ENCODE assay signal across 8 mouse cellular contexts in the genomic region with DNA sequence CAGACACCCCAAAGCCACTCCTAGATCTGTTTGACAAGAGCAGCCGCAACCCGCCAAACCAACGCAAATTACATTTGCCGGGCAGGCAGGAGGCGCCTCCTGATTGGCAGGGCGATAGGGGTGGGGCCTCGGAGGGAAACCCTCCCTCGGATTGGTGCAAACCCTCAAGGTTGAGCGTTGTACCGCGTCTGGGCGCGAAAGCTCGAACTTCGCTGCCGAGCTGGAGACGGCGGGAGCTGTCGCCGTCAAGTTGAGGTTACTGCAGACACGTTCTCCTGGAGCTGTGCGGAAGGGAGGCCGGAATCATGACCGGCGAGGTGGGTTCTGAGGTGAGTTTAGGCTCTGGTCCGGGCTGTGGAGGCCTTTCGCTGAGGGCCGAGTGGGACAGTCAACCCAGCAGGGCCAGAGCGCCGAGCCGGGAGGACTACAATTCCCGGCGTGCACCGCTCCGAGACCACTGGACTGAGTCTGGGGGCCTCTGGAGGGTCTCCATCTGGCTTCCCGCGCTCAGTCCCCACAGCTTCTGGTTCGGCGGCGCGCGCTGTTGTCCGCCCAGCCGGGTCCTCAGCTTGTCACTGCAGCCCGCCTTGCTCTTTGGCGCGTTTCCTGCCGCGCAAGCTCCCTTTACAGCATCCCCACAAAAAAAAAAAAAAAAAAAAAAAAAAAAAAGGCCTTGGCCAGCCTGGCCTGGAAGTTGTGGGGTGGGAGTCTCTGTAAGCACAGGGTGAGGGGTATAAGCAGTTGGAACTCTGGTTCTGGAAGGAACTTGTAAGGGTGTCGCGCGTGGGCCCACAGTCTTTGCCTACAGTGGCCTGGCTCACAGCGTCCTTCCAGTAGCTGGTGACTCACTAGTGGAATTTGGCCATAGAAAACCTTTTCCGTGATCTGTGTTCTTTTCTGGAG. TPM values are rescaled to one million over a fixed set of nuclear protein-coding genes. Genes with fewer than 3 reads are reported as not detected.
DNase-seq lines count a peak whose midpoint lies in the region; ATAC-seq and TF ChIP-seq lines count a peak whose summit lies in the region.

Gene Clspn, plus strand, starts transcription at position 127 of the 903 bp plus-strand sequence.

- TF ChIP-seq CTCF in heart, postnatal 0 days (IDR thresholded peaks at IDR 0.05; ENCODE audit: low read depth), result 0 out of 2 replicates have a peak, but pooled peaks have one; percentile 5
- no peak for TF ChIP-seq CTCF in lung, adult 2 months (IDR thresholded peaks at IDR 0.05; ENCODE audit: insufficient read depth, low read length)

- peak within 1 kb of the TSS; percentile 67 for H3K4me2 ChIP-seq in forebrain, embryonic 12.5 days
- H3K4me2 ChIP-seq in heart, postnatal 0 days (ENCODE audit: low read depth, low read length), result peak within 1 kb of the TSS; percentile 61
- peak within 1 kb of the TSS; percentile 94 for H3K4me2 ChIP-seq in neural tube, embryonic 15.5 days

- peak; percentile 85 for DNase-seq in ES-E14 (ENCODE audit: low read depth, low spot score)
- peak; percentile 94 for DNase-seq in c-Kit-positive CD71-positive TER-119-positive erythroid progenitor cells, embryonic 14.5 days (ENCODE audit: low spot score)
- peak; percentile 88 for DNase-seq in heart, postnatal 0 days (ENCODE audit: low spot score)
- DNase-seq in kidney, postnatal 36 days, result peak; percentile 90 to 94
- peak; percentile 85 for DNase-seq in lung, adult 2 months
- DNase-seq in testis, postnatal 14 days (ENCODE audit: low spot score), result peak; percentile 93

- TF ChIP-seq POLR2A in lung, adult 2 months (IDR thresholded peaks at IDR 0.05; ENCODE audit: borderline replicate concordance, extremely low read depth, low read depth, low read length), result no peak

- H3K4me1 ChIP-seq in ES-E14 (ENCODE audit: control insufficient read depth in 2 of 2, insufficient read depth in 2 of 2, low read length in 2 of 2, poor library complexity in 1 of 2), result no peaks in the 10 kb centered on the region
- H3K4me1 ChIP-seq in forebrain, embryonic 12.5 days, result peaks cover 18% of the 10 kb centered on the region
- H3K4me1 ChIP-seq in heart, postnatal 0 days (ENCODE audit: control insufficient read depth, insufficient read depth), result peaks cover 6% of the 10 kb centered on the region; the same call in 1 of the 2 replicates
- no peaks in the 10 kb centered on the region; the same call in 1 of the 2 replicates for H3K4me1 ChIP-seq in lung, adult 2 months (ENCODE audit: control insufficient read depth, insufficient read depth, low read length)
- peaks cover 12% of the 10 kb centered on the region for H3K4me1 ChIP-seq in neural tube, embryonic 15.5 days

- WGBS in forebrain, embryonic 12.5 days, result under 1% methylated on average over 52 of the region's 54 CpGs
- under 1% methylated on average over 49 of the region's 54 CpGs for WGBS in heart, postnatal 0 days
- 1% methylated on average over 54 of the region's 54 CpGs for WGBS in lung, adult 2 months
- WGBS in neural tube, embryonic 15.5 days, result under 1% methylated on average over 54 of the region's 54 CpGs

- peak within 1 kb of the TSS; percentile 82 to 100 for H3K4me3 ChIP-seq in ES-E14 (ENCODE audit: insufficient read depth in 1 of 2, low read depth in 1 of 2, low read length in 2 of 2, poor library complexity in 1 of 2, severe bottlenecking in 1 of 2)
- H3K4me3 ChIP-seq in forebrain, embryonic 12.5 days (replicated peaks), result peak within 1 kb of the TSS; percentile 63
- H3K4me3 ChIP-seq in heart, postnatal 0 days (ENCODE audit: low read depth, low read length), result peak within 1 kb of the TSS; percentile 59
- peak within 1 kb of the TSS; percentile 65 for H3K4me3 ChIP-seq in lung, adult 2 months (replicated peaks; ENCODE audit: extremely low read depth, low read depth, low read length)
- peak within 1 kb of the TSS; percentile 77 for H3K4me3 ChIP-seq in neural tube, embryonic 15.5 days (replicated peaks)

- in situ Hi-C loops in ES-E14 (cut with MboI; ENCODE audit: low sequenced_read_pairs in 2 of 2, unreplicated experiment in 2 of 2), result no loop called here

- H3K9ac ChIP-seq in ES-E14 (ENCODE audit: insufficient read depth, low read depth, low read length, poor library complexity, severe bottlenecking), result peak within 1 kb of the TSS; percentile 84
- peak within 1 kb of the TSS; percentile 69 for H3K9ac ChIP-seq in forebrain, embryonic 12.5 days
- H3K9ac ChIP-seq in heart, postnatal 0 days (replicated peaks; ENCODE audit: low read depth, low read length), result peak within 1 kb of the TSS; percentile 48
- peak within 1 kb of the TSS; percentile 42; the same call in 1 of the 2 replicates for H3K9ac ChIP-seq in neural tube, embryonic 15.5 days (replicated peaks)

- no peak for TF ChIP-seq EP300 in heart, postnatal 0 days (IDR thresholded peaks at IDR 0.05; ENCODE audit: low read depth)

- no peaks in the 10 kb centered on the region for H3K27me3 ChIP-seq in forebrain, embryonic 12.5 days
- no peaks in the 10 kb centered on the region for H3K27me3 ChIP-seq in heart, postnatal 0 days (ENCODE audit: control insufficient read depth, insufficient read depth, low read length)
- no peaks in the 10 kb centered on the region for H3K27me3 ChIP-seq in neural tube, embryonic 15.5 days (replicated peaks)

- H3K9me3 ChIP-seq in ES-E14 (ENCODE audit: control insufficient read depth, insufficient read depth, low read depth, low read length), result no peaks in the 10 kb centered on the region
- H3K9me3 ChIP-seq in forebrain, embryonic 12.5 days, result no peaks in the 10 kb centered on the region
- no peaks in the 10 kb centered on the region for H3K9me3 ChIP-seq in heart, postnatal 0 days (replicated peaks; ENCODE audit: control insufficient read depth, low read length)
- no peaks in the 10 kb centered on the region for H3K9me3 ChIP-seq in neural tube, embryonic 15.5 days (replicated peaks)

- peaks cover 7% of the 10 kb centered on the region for H3K36me3 ChIP-seq in ES-E14 (ENCODE audit: control insufficient read depth, insufficient read depth, low read length, poor library complexity, severe bottlenecking)
- peaks cover 16% of the 10 kb centered on the region for H3K36me3 ChIP-seq in forebrain, embryonic 12.5 days (replicated peaks)
- peaks cover 11% of the 10 kb centered on the region for H3K36me3 ChIP-seq in heart, postnatal 0 days (replicated peaks; ENCODE audit: control insufficient read depth, insufficient read depth, low read length)
- no peaks in the 10 kb centered on the region for H3K36me3 ChIP-seq in neural tube, embryonic 15.5 days

- H3K27ac ChIP-seq in ES-E14 (ENCODE audit: insufficient read depth, low read depth, low read length, poor library complexity, severe bottlenecking), result no peak within 1 kb of the TSS
- H3K27ac ChIP-seq in forebrain, embryonic 12.5 days, result peak within 1 kb of the TSS; percentile 78
- H3K27ac ChIP-seq in heart, postnatal 0 days (ENCODE audit: low read depth), result no peak within 1 kb of the TSS
- peak within 1 kb of the TSS; percentile 41 for H3K27ac ChIP-seq in neural tube, embryonic 15.5 days (replicated peaks)

- ATAC-seq in forebrain, embryonic 12.5 days (ENCODE audit: low FRiP score), result peak; percentile 97
- ATAC-seq in heart, postnatal 0 days (ENCODE audit: insufficient read depth, low read depth), result peak; percentile 96
- ATAC-seq in neural tube, embryonic 15.5 days (ENCODE audit: low FRiP score), result peak; percentile 97

TF ChIP-seq in ES-E14, 5 proteins besides CTCF, POLR2A, EP300 and RAD21:
- TF ChIP-seq MAFK (IDR thresholded peaks at IDR 0.05; ENCODE audit: insufficient read depth, low read depth, low read length) (no peak), CHD2 (IDR thresholded peaks at IDR 0.05; ENCODE audit: low read depth, low read length) (no peak), ZNF384 (IDR thresholded peaks at IDR 0.05; ENCODE audit: low read depth, low read length) (peak; percentile 97), ZC3H11A (IDR thresholded peaks at IDR 0.05; ENCODE audit: borderline replicate concordance, low read depth, low read length) (no peak), HCFC1 (IDR thresholded peaks at IDR 0.05; ENCODE audit: borderline replicate concordance, insufficient read depth, low read length) (peak; percentile 87)

RNA-seq across cellular contexts. Expression of gene Clspn, which starts in this region (rescaled TPM):
- 22.0 and 26.2 TPM in 2 replicates for total RNA-seq in ES-E14 (2012; rRNA removed)
- polyA plus RNA-seq in forebrain, embryonic 12.5 days (2016; fragmentation: Nextera tagmentation; extraction: Ambion mirVana), result 47.8 and 49.3 TPM in 2 replicates
- total RNA-seq in heart, postnatal 0 days (2014; rRNA removed; ENCODE audit: low replicate concordance), result 6.9 and 12.9 TPM in 2 replicates
- polyA plus RNA-seq in heart, postnatal 0 days (2015; fragmentation: Nextera tagmentation; extraction: Ambion mirVana), result 6.0 and 7.0 TPM in 2 replicates
- polyA plus RNA-seq in lung, adult 2 months (2012; rRNA removed), result 0.12 and 0.44 TPM in 2 replicates
- polyA plus RNA-seq in neural tube, embryonic 15.5 days (2015; fragmentation: Nextera tagmentation; extraction: Ambion mirVana), result 3.8 and 13.3 TPM in 2 replicates

Comparison
In these comparisons a context has a peak if more than half of its experiments do, and no peak if none do; other contexts are left out.
1. Peak in DNase-seq and H3K4me3 ChIP-seq in lung, adult 2 months; RNA of the gene not detected or under 1 TPM.
2. H3K27ac ChIP-seq: peak in forebrain, embryonic 12.5 days (single experiment) and neural tube, embryonic 15.5 days (single experiment); none in ES-E14 (single experiment) and heart, postnatal 0 days (single experiment).
3. Peak in every context shown above with its lines, with median percentiles within 50 percentile points of each other: DNase-seq, H3K4me3 ChIP-seq, H3K9ac ChIP-seq, ATAC-seq and H3K4me2 ChIP-seq.